Mouse (Mus musculus): ENCODE data around the gene Mmp23. TPM values are rescaled to one million over a fixed set of nuclear protein-coding genes. Genes with fewer than 3 reads are reported as not detected.
A peak's percentile ranks its signal among the peaks of the same experiment; 100 is the strongest.

Mmp23 gene
- polyA plus RNA-seq, 1 experiment, result 22.4 TPM

DNA sequence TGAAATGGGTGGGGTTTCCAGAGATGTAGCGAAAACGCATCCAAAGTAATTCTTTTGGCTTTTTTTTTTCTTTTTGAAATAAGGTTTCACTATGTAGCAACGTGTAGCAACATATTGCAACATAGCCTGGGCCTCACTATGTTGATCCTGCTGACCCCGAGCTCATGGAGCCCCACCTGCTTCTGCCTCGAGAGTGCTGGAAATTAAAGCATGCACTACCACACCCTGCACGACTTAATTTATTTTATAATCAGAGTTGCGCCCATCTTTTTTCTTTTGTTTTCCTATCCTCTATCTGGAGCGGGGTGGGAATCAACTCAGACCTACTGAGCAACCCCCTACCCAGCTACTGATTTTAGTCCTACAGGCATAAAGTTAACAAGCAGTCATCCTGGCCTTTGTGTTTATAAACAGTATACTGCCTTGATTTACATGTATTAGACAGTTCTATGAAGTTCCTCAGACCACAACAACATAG is 16.5 kb upstream of the Mmp23 start:
- Histone ChIP-seq H3K27ac (ENCODE audit: insufficient read depth, low read depth, low read length) (peak overlapping the region; percentile 26; the same call in 1 of the 2 replicates), H3K4me1 (ENCODE audit: control insufficient read depth, insufficient read depth, low read length) (peaks cover 4% of the 10 kb centered on the region), H3K36me3 (ENCODE audit: control insufficient read depth, insufficient read depth, low read length) (no peaks in the 10 kb centered on the region), H3K4me3 (ENCODE audit: insufficient read depth, low read depth, low read length) (peak overlapping the region; percentile 78), H3K27me3 (replicated peaks; ENCODE audit: control insufficient read depth, insufficient read depth, low read length) (no peaks in the 10 kb centered on the region)
- no peak for DNase-seq
- no peak for TF ChIP-seq CTCF (conservative IDR thresholded peaks at IDR 0.05; ENCODE audit: insufficient read depth, insufficient read length, low read depth, low read length)
- TF ChIP-seq POLR2A (IDR thresholded peaks at IDR 0.05; ENCODE audit: low read depth, low read length), result no peak
- WGBS, result 2% methylated on average over 8 of the region's 8 CpGs

DNA sequence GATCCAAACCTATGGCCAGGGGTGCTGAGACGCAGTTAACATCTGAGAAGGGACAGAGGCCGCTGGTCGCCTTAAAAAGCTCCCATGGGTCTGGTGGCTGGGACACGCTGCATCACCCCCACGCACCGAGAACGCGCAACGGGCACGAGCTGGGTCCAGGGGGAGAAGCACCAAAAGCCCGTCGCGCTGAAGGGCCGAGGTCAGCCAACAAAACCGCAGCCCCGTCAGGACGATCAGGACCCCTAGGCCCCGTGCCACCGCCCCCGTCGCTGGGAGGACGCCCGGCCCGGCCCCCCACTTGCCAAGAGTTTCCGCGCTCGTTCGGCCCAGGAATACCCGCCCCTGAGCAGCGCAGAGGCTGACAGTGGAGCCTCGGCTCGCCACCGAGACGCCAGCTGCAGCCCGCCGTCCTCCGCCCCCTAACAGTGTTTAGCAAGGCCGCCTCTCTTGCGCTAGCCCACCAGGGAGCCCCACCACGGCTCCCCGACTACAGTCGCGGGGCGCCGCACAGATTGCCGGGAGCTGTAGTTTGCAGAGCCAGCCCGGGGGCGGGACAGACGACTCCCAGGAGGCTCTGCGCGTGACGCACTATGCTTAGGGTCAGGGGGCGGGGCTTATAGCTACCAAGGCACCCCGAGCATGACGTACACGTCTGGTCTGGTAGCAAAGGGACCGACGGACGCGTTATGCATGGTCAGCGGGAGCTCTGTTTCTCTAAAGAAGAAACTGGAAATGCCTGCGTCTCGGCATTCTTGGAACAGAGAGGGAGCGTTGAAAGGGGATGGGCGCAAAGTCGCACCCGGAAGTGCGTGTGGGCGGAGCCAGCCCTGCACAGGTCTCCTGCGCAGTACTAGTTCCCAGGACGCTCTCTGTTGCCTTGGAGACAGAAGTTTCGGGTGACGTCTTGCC is 15.8 kb upstream of the Mmp23 start, which contains the start of gene Mib2:
TSS of gene Mib2 (minus strand) at position 510 of the 909 bp plus-strand sequence.
- Histone ChIP-seq H3K4me3 (ENCODE audit: insufficient read depth, low read depth, low read length) (peak within 1 kb of the TSS; percentile 78), H3K27ac (ENCODE audit: insufficient read depth, low read depth, low read length) (peak within 1 kb of the TSS; percentile 97), H3K27me3 (replicated peaks; ENCODE audit: control insufficient read depth, insufficient read depth, low read length) (no peaks in the 10 kb centered on the region), H3K36me3 (ENCODE audit: control insufficient read depth, insufficient read depth, low read length) (no peaks in the 10 kb centered on the region), H3K4me1 (ENCODE audit: control insufficient read depth, insufficient read depth, low read length) (peaks cover 4% of the 10 kb centered on the region)
- DNase-seq, result peak; percentile 98
- WGBS, result under 1% methylated on average over 73 of the region's 73 CpGs
- TF ChIP-seq CTCF (conservative IDR thresholded peaks at IDR 0.05; ENCODE audit: insufficient read depth, insufficient read length, low read depth, low read length), result no peak
- TF ChIP-seq POLR2A (IDR thresholded peaks at IDR 0.05; ENCODE audit: low read depth, low read length), result no peak

DNA sequence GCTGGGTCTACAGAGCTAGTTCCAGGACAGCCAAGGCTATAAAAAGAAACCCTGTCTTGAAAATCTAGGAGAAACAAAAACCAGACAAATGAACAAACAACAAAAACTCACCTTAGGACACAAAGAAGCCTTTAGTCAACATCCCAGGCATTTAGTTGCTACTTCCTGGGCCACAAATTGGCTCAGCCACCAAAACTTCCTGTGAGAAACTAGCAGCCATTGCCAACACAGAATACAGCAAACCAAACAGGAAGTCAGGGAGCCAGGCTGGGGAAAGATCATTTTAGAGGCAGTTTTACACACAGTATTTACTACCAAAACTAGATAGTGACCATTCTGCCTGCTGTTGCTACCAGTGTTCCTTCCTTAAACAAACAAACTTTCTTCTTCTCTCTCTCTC is 13.7 kb upstream of the Mmp23 start:
- peak overlapping the region; percentile 59; the same call in 1 of the 2 replicates for H3K27ac ChIP-seq (ENCODE audit: insufficient read depth, low read depth, low read length)
- TF ChIP-seq CTCF (conservative IDR thresholded peaks at IDR 0.05; ENCODE audit: insufficient read depth, insufficient read length, low read depth, low read length), result no peak
- no peak for TF ChIP-seq POLR2A (IDR thresholded peaks at IDR 0.05; ENCODE audit: low read depth, low read length)
- H3K27me3 ChIP-seq (replicated peaks; ENCODE audit: control insufficient read depth, insufficient read depth, low read length), result no peaks in the 10 kb centered on the region
- H3K36me3 ChIP-seq (ENCODE audit: control insufficient read depth, insufficient read depth, low read length), result no peaks in the 10 kb centered on the region
- peaks cover 4% of the 10 kb centered on the region for H3K4me1 ChIP-seq (ENCODE audit: control insufficient read depth, insufficient read depth, low read length)
- no peak overlapping the region for H3K4me3 ChIP-seq (ENCODE audit: insufficient read depth, low read depth, low read length)
- DNase-seq, result peak; percentile 23

DNA sequence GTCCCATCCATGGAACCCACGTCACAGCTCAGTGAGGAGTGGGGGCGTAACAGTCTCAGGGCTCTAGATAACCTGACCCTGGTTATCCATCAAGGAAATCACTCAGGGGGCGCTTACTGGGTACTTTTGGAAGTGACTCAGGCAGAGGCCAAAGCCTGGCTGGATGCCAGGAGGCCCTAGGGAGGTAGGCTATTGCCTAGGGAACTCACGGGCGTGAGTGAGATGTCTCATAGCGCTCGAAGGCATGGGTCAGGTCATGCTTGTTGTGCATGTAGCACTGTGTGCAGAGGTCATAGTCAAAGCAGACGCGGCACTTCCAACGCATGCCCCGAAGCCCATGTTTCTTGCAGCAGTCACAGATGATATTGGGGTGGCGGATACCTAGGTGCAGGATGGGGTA is 7.5 kb upstream of the Mmp23 start:
- H3K4me1 ChIP-seq (ENCODE audit: control insufficient read depth, insufficient read depth, low read length), result no peaks in the 10 kb centered on the region
- TF ChIP-seq CTCF (conservative IDR thresholded peaks at IDR 0.05; ENCODE audit: insufficient read depth, insufficient read length, low read depth, low read length), result no peak
- no peak for TF ChIP-seq POLR2A (IDR thresholded peaks at IDR 0.05; ENCODE audit: low read depth, low read length)
- H3K27me3 ChIP-seq (replicated peaks; ENCODE audit: control insufficient read depth, insufficient read depth, low read length), result no peaks in the 10 kb centered on the region
- no peak overlapping the region for H3K27ac ChIP-seq (ENCODE audit: insufficient read depth, low read depth, low read length)
- WGBS, result 65% methylated on average over 12 of the region's 12 CpGs
- H3K4me3 ChIP-seq (ENCODE audit: insufficient read depth, low read depth, low read length), result no peak overlapping the region
- H3K36me3 ChIP-seq (ENCODE audit: control insufficient read depth, insufficient read depth, low read length), result no peaks in the 10 kb centered on the region
- DNase-seq, result no peak

DNA sequence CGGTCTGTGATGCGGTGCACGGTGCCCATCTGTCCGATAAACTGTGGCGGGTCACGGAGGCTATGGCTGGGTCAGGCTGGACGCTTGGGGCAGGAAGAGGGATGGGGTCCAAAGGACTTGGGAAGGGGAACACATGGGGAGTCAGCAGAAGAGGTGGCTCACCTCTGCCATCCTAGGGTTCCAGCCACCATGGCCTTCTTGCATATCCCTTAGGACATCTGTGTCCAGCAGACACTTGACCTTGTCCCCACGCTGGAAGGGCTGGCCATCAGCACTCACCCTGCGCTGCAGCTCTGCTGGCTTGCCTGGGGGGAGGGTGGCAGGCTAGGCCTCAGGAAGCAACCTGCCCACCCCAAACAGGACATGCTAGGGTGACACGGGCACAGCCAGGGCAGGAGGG is 5.8 kb upstream of the Mmp23 start:
- TF ChIP-seq POLR2A (IDR thresholded peaks at IDR 0.05; ENCODE audit: low read depth, low read length) (no peak), CTCF (conservative IDR thresholded peaks at IDR 0.05; ENCODE audit: insufficient read depth, insufficient read length, low read depth, low read length) (no peak)
- Histone ChIP-seq H3K36me3 (ENCODE audit: control insufficient read depth, insufficient read depth, low read length) (no peaks in the 10 kb centered on the region), H3K4me3 (ENCODE audit: insufficient read depth, low read depth, low read length) (no peak overlapping the region), H3K27me3 (replicated peaks; ENCODE audit: control insufficient read depth, insufficient read depth, low read length) (no peaks in the 10 kb centered on the region), H3K4me1 (ENCODE audit: control insufficient read depth, insufficient read depth, low read length) (peaks cover 3% of the 10 kb centered on the region), H3K27ac (ENCODE audit: insufficient read depth, low read depth, low read length) (no peak overlapping the region)
- DNase-seq, result no peak
- 88% methylated on average over 10 of the region's 10 CpGs for WGBS

DNA sequence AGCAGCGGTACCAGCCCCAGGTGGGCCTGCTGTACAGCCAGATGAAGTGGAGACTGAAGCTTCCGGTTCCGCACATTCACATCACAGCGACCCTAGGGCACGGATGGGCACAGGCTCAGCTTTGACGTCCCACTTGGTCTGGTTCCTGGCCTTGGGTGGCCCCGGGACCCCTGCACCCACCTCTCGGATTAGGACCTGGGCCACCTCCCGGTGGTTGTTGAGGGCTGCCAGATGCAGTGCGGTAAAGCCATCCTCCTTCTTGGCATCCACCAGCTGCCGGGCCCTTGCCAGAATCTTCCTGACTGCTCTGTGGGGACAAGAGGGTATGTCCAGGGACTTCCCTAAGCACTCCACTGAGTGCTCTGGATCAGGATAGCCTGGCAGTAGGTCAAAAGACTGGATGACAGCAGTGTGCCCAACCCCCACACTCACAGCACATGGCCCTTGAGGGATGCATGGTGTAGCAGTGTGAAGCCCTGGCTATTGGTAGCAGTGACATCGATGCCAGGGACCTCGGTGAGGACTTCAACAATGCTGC is 3.1 kb upstream of the Mmp23 start:
- 97% methylated on average over 13 of the region's 13 CpGs for WGBS
- no peaks in the 10 kb centered on the region for H3K27me3 ChIP-seq (replicated peaks; ENCODE audit: control insufficient read depth, insufficient read depth, low read length)
- no peak for TF ChIP-seq CTCF (conservative IDR thresholded peaks at IDR 0.05; ENCODE audit: insufficient read depth, insufficient read length, low read depth, low read length)
- no peak overlapping the region for H3K4me3 ChIP-seq (ENCODE audit: insufficient read depth, low read depth, low read length)
- no peaks in the 10 kb centered on the region for H3K36me3 ChIP-seq (ENCODE audit: control insufficient read depth, insufficient read depth, low read length)
- no peak for DNase-seq
- peaks cover 10% of the 10 kb centered on the region for H3K4me1 ChIP-seq (ENCODE audit: control insufficient read depth, insufficient read depth, low read length)
- no peak overlapping the region for H3K27ac ChIP-seq (ENCODE audit: insufficient read depth, low read depth, low read length)
